Mouse (Mus musculus) erythroblast, embryonic 14.5 days (primary cell): ENCODE measurements around the gene Pirb.

Source experiments
- GATA1 ChIP-seq: IDR thresholded peaks from 2 replicates; pipeline ENCODE4 v1.6.1; 2012; ENCODE audit warnings: low read length, inconsistent platforms, mixed read lengths
- TAL1 ChIP-seq: IDR thresholded peaks from 3 replicates; pipeline ENCODE4 v1.6.1; 2012; ENCODE audit warnings: low read length, inconsistent platforms, mixed read lengths

DNA sequence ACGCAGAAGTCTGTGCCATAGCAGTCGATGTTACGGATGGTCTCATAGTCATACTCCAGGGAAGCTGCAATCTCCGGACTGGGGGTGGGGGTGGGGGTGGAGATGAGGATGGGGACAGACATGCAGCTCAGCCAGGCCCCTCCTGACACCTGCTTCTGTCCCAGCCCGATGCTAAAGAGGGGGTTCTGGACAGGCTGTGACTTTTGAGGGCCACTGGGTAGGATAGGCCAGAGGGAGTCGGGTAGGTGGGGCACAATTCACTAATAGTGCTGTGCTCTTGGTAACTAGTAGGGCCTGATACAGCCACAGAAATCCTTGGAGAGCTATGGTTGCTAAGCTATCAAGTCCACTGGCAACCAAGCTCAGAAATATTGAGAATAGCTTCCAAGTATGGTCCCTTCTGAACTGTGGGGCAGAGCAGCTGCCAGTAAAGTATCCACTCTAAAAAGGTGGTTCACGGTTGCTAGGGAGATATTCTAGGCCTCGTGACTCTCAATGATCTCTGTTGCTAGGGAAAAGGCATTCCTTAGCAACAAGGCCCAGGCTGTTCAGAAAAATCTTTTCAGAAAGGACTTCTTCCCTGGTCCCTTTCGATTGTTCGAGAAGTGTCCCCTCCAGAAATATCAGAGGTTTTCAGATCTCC, 36.2 kb downstream of the Pirb start:
- TF ChIP-seq GATA1, result no peak
- no peak for TF ChIP-seq TAL1
